In genomic region chr13:17859365-17860033, GRCm38 (mm10) we compare ENCODE assay signal across 12 mouse cellular contexts. TPM values are rescaled to one million over a fixed set of nuclear protein-coding genes. Genes with fewer than 3 reads are reported as not detected.
A peak's percentile ranks its signal among the peaks of the same experiment; 100 is the strongest.
DNase-seq lines count a peak whose midpoint lies in the region; ATAC-seq and TF ChIP-seq lines count a peak whose summit lies in the region.
"Had no signal": no experiment of that assay in that cellular context is flagged by ENCODE, and none has a peak within 500 bp of the region (broad histone marks: within the 10 kb centered on the region; RNA-seq: fewer than 3 reads in every experiment).

No protein-coding gene starts in this region.

- H3K9me3 ChIP-seq in midbrain, postnatal 0 days (ENCODE audit: low read length) = no peaks in the 10 kb centered on the region
- H3K9me3 ChIP-seq in midbrain, embryonic 14.5 days (ENCODE audit: control insufficient read depth, low read length) = no peaks in the 10 kb centered on the region
- H3K9me3 ChIP-seq in intestine, postnatal 0 days (ENCODE audit: control insufficient read depth) = no peaks in the 10 kb centered on the region
- H3K9me3 ChIP-seq: intestine, embryonic 15.5 days; neural tube, embryonic 15.5 days had no signal

- DNase-seq in gastrocnemius, adult 2 months = peak; percentile 26
- no peak for DNase-seq in gastrocnemius, postnatal 10 days
- no peak for DNase-seq in midbrain, postnatal 0 days (ENCODE audit: low spot score)
- DNase-seq in midbrain, embryonic 14.5 days = no peak
- peak; percentile 50 to 89 for DNase-seq in left cerebral cortex, postnatal 14 days (ENCODE audit: low spot score in 2 of 2)
- DNase-seq in cerebellum, postnatal 25 days = no peak
- DNase-seq in lung, postnatal 10 days = no peak
- DNase-seq: cerebellum, postnatal 36 days had no signal

- no peak overlapping the region for H3K9ac ChIP-seq in midbrain, postnatal 0 days (replicated peaks; ENCODE audit: low read length, poor library complexity, severe bottlenecking)
- H3K9ac ChIP-seq in midbrain, embryonic 14.5 days (replicated peaks; ENCODE audit: low read length) = no peak overlapping the region
- H3K9ac ChIP-seq in intestine, postnatal 0 days (ENCODE audit: low read depth, low read length) = no peak overlapping the region
- H3K9ac ChIP-seq: intestine, embryonic 15.5 days; neural tube, embryonic 15.5 days had no signal

- H3K36me3 ChIP-seq in midbrain, postnatal 0 days (ENCODE audit: insufficient read depth, low read length) = no peaks in the 10 kb centered on the region
- H3K36me3 ChIP-seq in midbrain, embryonic 14.5 days (ENCODE audit: control insufficient read depth, insufficient read depth, low read length) = no peaks in the 10 kb centered on the region
- no peaks in the 10 kb centered on the region for H3K36me3 ChIP-seq in intestine, postnatal 0 days (ENCODE audit: control insufficient read depth, insufficient read depth)
- H3K36me3 ChIP-seq: intestine, embryonic 15.5 days; neural tube, embryonic 15.5 days had no signal

- 79% methylated on average over 13 of the region's 13 CpGs for WGBS in midbrain, postnatal 0 days
- WGBS in midbrain, embryonic 14.5 days = 81% methylated on average over 13 of the region's 13 CpGs
- 73% methylated on average over 13 of the region's 13 CpGs for WGBS in intestine, postnatal 0 days

- 0 out of 2 replicates have a peak, but pooled peaks have one; percentile 41 for ATAC-seq in midbrain, postnatal 0 days (ENCODE audit: low FRiP score)
- no peak for ATAC-seq in midbrain, embryonic 14.5 days (ENCODE audit: low FRiP score, low TSS enrichment)
- no peak for ATAC-seq in intestine, postnatal 0 days
- ATAC-seq: intestine, embryonic 15.5 days had no signal

- H3K4me3 ChIP-seq in gastrocnemius, adult 2 months = no peak overlapping the region
- no peak overlapping the region for H3K4me3 ChIP-seq in midbrain, postnatal 0 days (ENCODE audit: low read depth, low read length)
- no peak overlapping the region for H3K4me3 ChIP-seq in midbrain, embryonic 14.5 days (replicated peaks; ENCODE audit: low read depth, low read length)
- H3K4me3 ChIP-seq in intestine, postnatal 0 days (ENCODE audit: low read depth, low read length) = no peak overlapping the region
- H3K4me3 ChIP-seq: intestine, embryonic 15.5 days; neural tube, embryonic 15.5 days had no signal

- H3K27me3 ChIP-seq in midbrain, postnatal 0 days (ENCODE audit: insufficient read depth, low read length) = no peaks in the 10 kb centered on the region
- no peaks in the 10 kb centered on the region for H3K27me3 ChIP-seq in midbrain, embryonic 14.5 days (ENCODE audit: control insufficient read depth, insufficient read depth, low read length)
- no peaks in the 10 kb centered on the region for H3K27me3 ChIP-seq in intestine, postnatal 0 days (replicated peaks; ENCODE audit: control insufficient read depth, insufficient read depth, low read length)
- H3K27me3 ChIP-seq: intestine, embryonic 15.5 days; neural tube, embryonic 15.5 days had no signal

- no peak overlapping the region for H3K4me2 ChIP-seq in midbrain, postnatal 0 days (ENCODE audit: low read depth, low read length, poor library complexity, severe bottlenecking)
- H3K4me2 ChIP-seq in midbrain, embryonic 14.5 days (ENCODE audit: low read length) = no peak overlapping the region
- no peak overlapping the region for H3K4me2 ChIP-seq in intestine, postnatal 0 days (replicated peaks; ENCODE audit: low read depth)
- H3K4me2 ChIP-seq: intestine, embryonic 15.5 days; liver, embryonic 11.5 days; neural tube, embryonic 15.5 days had no signal

- intact Hi-C loops in gastrocnemius, adult 2 months (cut with DNase I) = no loop called here
- intact Hi-C loops in left cerebral cortex, postnatal 14 days (cut with DNase I) = no loop called here

- no peaks in the 10 kb centered on the region for H3K4me1 ChIP-seq in midbrain, postnatal 0 days (ENCODE audit: insufficient read depth, low read length)
- H3K4me1 ChIP-seq in midbrain, embryonic 14.5 days (ENCODE audit: control insufficient read depth, insufficient read depth, low read length) = peaks cover 4% of the 10 kb centered on the region; the same call in 1 of the 2 replicates
- no peaks in the 10 kb centered on the region for H3K4me1 ChIP-seq in intestine, postnatal 0 days (replicated peaks; ENCODE audit: control insufficient read depth, insufficient read depth, low read length)

- no peak overlapping the region for H3K27ac ChIP-seq in gastrocnemius, adult 2 months
- no peak overlapping the region for H3K27ac ChIP-seq in midbrain, postnatal 0 days (ENCODE audit: low read depth, low read length)
- no peak overlapping the region for H3K27ac ChIP-seq in midbrain, embryonic 14.5 days (replicated peaks; ENCODE audit: low read depth, low read length)
- H3K27ac ChIP-seq in intestine, postnatal 0 days (ENCODE audit: low read depth, low read length) = no peak overlapping the region
- H3K27ac ChIP-seq: intestine, embryonic 15.5 days; neural tube, embryonic 15.5 days had no signal

- TF ChIP-seq CTCF in gastrocnemius, adult 2 months (IDR thresholded peaks at IDR 0.05) = no peak
- no peak for TF ChIP-seq CTCF in midbrain, postnatal 0 days (IDR thresholded peaks at IDR 0.05)
- no peak for TF ChIP-seq CTCF in intestine, postnatal 0 days (IDR thresholded peaks at IDR 0.05; ENCODE audit: low read depth)

RNA-seq across cellular contexts. Expression of gene Cdk13, which starts 54.6 kb away (rescaled TPM):
- total RNA-seq in gastrocnemius, adult 2 months (2021) = 10 to 100 TPM; 19.0 to 23.0 TPM
- total RNA-seq in gastrocnemius, postnatal 10 days (2021) = 10 to 100 TPM; 29.5 to 34.8 TPM
- 101 and 113 TPM in 2 replicates for total RNA-seq in midbrain, postnatal 0 days (2014; rRNA removed)
- polyA plus RNA-seq in midbrain, postnatal 0 days (2015; fragmentation: Nextera tagmentation; extraction: Ambion mirVana) = 6.9 and 10.9 TPM in 2 replicates
- polyA plus RNA-seq in midbrain, embryonic 14.5 days (2014; fragmentation: Nextera tagmentation; extraction: Ambion mirVana) = 21.0 and 21.1 TPM in 2 replicates
- 10 to 100 TPM; 49.5 to 51.1 TPM for total RNA-seq in left cerebral cortex, postnatal 14 days (2021)
- polyA plus RNA-seq in intestine, postnatal 0 days (2015; fragmentation: Nextera tagmentation; extraction: Ambion mirVana) = 10.7 and 14.0 TPM in 2 replicates

Comparison
In these comparisons a context has a peak if more than half of its experiments do, and no peak if none do; other contexts are left out.
1. DNase-seq: peak in gastrocnemius, adult 2 months (single experiment) and left cerebral cortex, postnatal 14 days (2 of 2); none in gastrocnemius, postnatal 10 days (single experiment), midbrain, postnatal 0 days (single experiment), midbrain, embryonic 14.5 days (single experiment), cerebellum, postnatal 25 days (0 of 2) and lung, postnatal 10 days (single experiment).